Mouse (Mus musculus) MEL (cell line): Measurements from ENCODE around the gene Atxn7l1. TPM values are rescaled to one million over a fixed set of nuclear protein-coding genes. Genes with fewer than 3 reads are reported as not detected.

Experiments used
- DNase-seq: peaks from one replicate; pipeline ENCODE4 v3.0.0; 2011; ENCODE audit warnings: low read depth, low spot score
- H3K27ac ChIP-seq: 2 replicates; pipeline ENCODE4 v1.5.1; 2012; ENCODE audit warnings: low read depth, mild to moderate bottlenecking, control low read depth, low read length, moderate library complexity; ENCODE audit not compliant: control insufficient read depth
- H3K27me3 ChIP-seq, 2 experiments: fragments of 150-350 bp in 1 of 2; sonication (generic) in 1 of 2; 2 replicates each; pipeline ENCODE4 v1.6.1; 2012; ENCODE audit warnings: low read length in 2 of 2, mild to moderate bottlenecking in 2 of 2, improper control_type of control experiment in 1 of 2, moderate library complexity in 1 of 2; ENCODE audit not compliant: insufficient read depth in 2 of 2, control insufficient read depth in 1 of 2
- H3K36me3 ChIP-seq, 2 experiments: 2 replicates each; pipeline ENCODE4 v1.6.1; 2012 to 2014; ENCODE audit warnings: low read length in 2 of 2, improper control_type of control experiment in 1 of 2, inconsistent platforms in 1 of 2, mild to moderate bottlenecking in 1 of 2; ENCODE audit not compliant: insufficient read depth in 2 of 2, control insufficient read depth in 1 of 2
- H3K4me1 ChIP-seq, 2 experiments: fragments of 150-350 bp in 1 of 2; sonication (generic) in 1 of 2; 2 replicates each; pipeline ENCODE4 v1.6.1; 2012; ENCODE audit warnings: low read length in 2 of 2, improper control_type of control experiment in 1 of 2, mild to moderate bottlenecking in 1 of 2; ENCODE audit not compliant: insufficient read depth in 2 of 2, control insufficient read depth in 1 of 2
- H3K4me3 ChIP-seq, 2 experiments: fragments of 150-350 bp in 1 of 2; sonication (generic) in 1 of 2; 2 replicates each; pipeline ENCODE4 v1.5.1; 2012; ENCODE audit warnings: low read depth in 2 of 2, low read length in 2 of 2, mild to moderate bottlenecking in 2 of 2, moderate library complexity in 2 of 2, control low read depth in 1 of 2, improper control_type of control experiment in 1 of 2; ENCODE audit not compliant: control insufficient read depth in 1 of 2, insufficient read depth in 1 of 2
- H3K79me2 ChIP-seq: 2 replicates; pipeline ENCODE4 v1.6.1; 2012; ENCODE audit warnings: mild to moderate bottlenecking, low read length, moderate library complexity; ENCODE audit not compliant: control insufficient read depth, poor library complexity, insufficient read depth
- H3K9ac ChIP-seq: 2 replicates; pipeline ENCODE4 v1.6.1; 2012; ENCODE audit warnings: low read depth, mild to moderate bottlenecking, control low read depth, low read length, moderate library complexity; ENCODE audit not compliant: control insufficient read depth, poor library complexity, severe bottlenecking
- H3K9me3 ChIP-seq: fragments of 150-350 bp; sonication (generic); replicated peaks from 2 replicates; pipeline ENCODE4 v1.6.1; 2012; ENCODE audit warnings: mild to moderate bottlenecking, low read length, improper control_type of control experiment, moderate library complexity; ENCODE audit not compliant: insufficient read depth
- BHLHE40 ChIP-seq: IDR thresholded peaks from 2 replicates; pipeline ENCODE4 v1.6.1; 2012; ENCODE audit warnings: low read depth, mild to moderate bottlenecking, inconsistent platforms, low read length, improper control_type of control experiment, borderline replicate concordance
- CTCF ChIP-seq, 3 experiments: IDR thresholded peaks in 2 of 3; conservative IDR thresholded peaks in 1 of 3; 2 replicates each; pipeline ENCODE4 v1.5.1; 2011 to 2012; ENCODE audit warnings: low read length in 3 of 3, low read depth in 2 of 3, mild to moderate bottlenecking in 2 of 3, improper control_type of control experiment in 1 of 3, inconsistent platforms in 1 of 3, mixed read lengths in 1 of 3, moderate library complexity in 1 of 3; ENCODE audit not compliant: control insufficient read depth in 1 of 3, insufficient read depth in 1 of 3, poor library complexity in 1 of 3, severe bottlenecking in 1 of 3
- E2F4 ChIP-seq: IDR thresholded peaks from 2 replicates; pipeline ENCODE4 v1.6.1; 2011; ENCODE audit warnings: low read depth, low read length, improper control_type of control experiment, borderline replicate concordance
- EP300 ChIP-seq, 2 experiments: IDR thresholded peaks; 2 replicates each; pipeline ENCODE4 v1.6.1; 2011; ENCODE audit warnings: improper control_type of control experiment in 2 of 2, low read length in 2 of 2, low read depth in 1 of 2, mild to moderate bottlenecking in 1 of 2
- GABPA ChIP-seq: IDR thresholded peaks from 2 replicates; pipeline ENCODE4 v1.6.1; 2012; ENCODE audit warnings: low read depth, mild to moderate bottlenecking, inconsistent platforms, low read length, improper control_type of control experiment, moderate library complexity
- JUND ChIP-seq: IDR thresholded peaks from 2 replicates; pipeline ENCODE4 v1.6.1; 2011; ENCODE audit warnings: low read depth, mild to moderate bottlenecking, improper control_type of control experiment, low read length
- MYB ChIP-seq: IDR thresholded peaks from 2 replicates; pipeline ENCODE4 v1.6.1; 2011; ENCODE audit warnings: mild to moderate bottlenecking, low read depth, low read length, improper control_type of control experiment
- NELFE ChIP-seq: IDR thresholded peaks from 2 replicates; pipeline ENCODE4 v1.6.1; 2011; ENCODE audit warnings: low read depth, low read length, improper control_type of control experiment
- POLR2AphosphoS5 ChIP-seq: IDR thresholded peaks from 2 replicates; pipeline ENCODE4 v1.6.1; 2012; ENCODE audit warnings: low read depth, borderline replicate concordance, mild to moderate bottlenecking, inconsistent platforms, low read length, moderate library complexity, mixed read lengths
- RAD21 ChIP-seq: IDR thresholded peaks from 2 replicates; pipeline ENCODE4 v1.6.1; 2011; ENCODE audit warnings: mild to moderate bottlenecking, low read depth, low read length, improper control_type of control experiment
- RCOR1 ChIP-seq: IDR thresholded peaks from 2 replicates; pipeline ENCODE4 v1.6.1; 2012; ENCODE audit warnings: low read depth, mild to moderate bottlenecking, inconsistent platforms, low read length, improper control_type of control experiment
- TAL1 ChIP-seq: IDR thresholded peaks from 2 replicates; pipeline ENCODE4 v1.6.1; 2012; ENCODE audit warnings: mild to moderate bottlenecking, inconsistent platforms, low read length, moderate library complexity, mixed read lengths
- USF2 ChIP-seq, 2 experiments: IDR thresholded peaks; 2 replicates each; pipeline ENCODE4 v1.6.1; 2011 to 2012; ENCODE audit warnings: improper control_type of control experiment in 2 of 2, low read length in 2 of 2, borderline replicate concordance in 1 of 2, inconsistent platforms in 1 of 2, low read depth in 1 of 2, mild to moderate bottlenecking in 1 of 2; ENCODE audit not compliant: insufficient read depth in 1 of 2
- ZC3H11A ChIP-seq: IDR thresholded peaks from 2 replicates; pipeline ENCODE4 v1.6.1; 2012; ENCODE audit warnings: low read depth, mild to moderate bottlenecking, inconsistent platforms, low read length, improper control_type of control experiment
- ZKSCAN1 ChIP-seq: IDR thresholded peaks from 2 replicates; pipeline ENCODE4 v1.6.1; 2012; ENCODE audit warnings: low read depth, mild to moderate bottlenecking, inconsistent platforms, low read length, improper control_type of control experiment, moderate library complexity
- polyA plus RNA-seq, 2 experiments: library from polyadenylated mRNA; stranded (reverse) in 1 of 2; unstranded in 1 of 2; fragments of >175 nt in 1 of 2; fragments of >200 nt in 1 of 2; gene quantifications; 2 replicates each; pipeline versions ENCODE4 v1.2.1 to v1.2.4; 2012; ENCODE audit warnings: low replicate concordance in 2 of 2, low read depth in 1 of 2; ENCODE audit not compliant: insufficient read length in 2 of 2, insufficient read depth in 1 of 2, missing spikeins in 1 of 2
- total RNA-seq: library from RNA; depleted of rRNA; stranded (reverse); fragments of 300-350 nt; gene quantifications from 2 replicates; pipeline ENCODE4 v1.2.3, GENCODE M21; 2012

Atxn7l1 gene
- total and polyA plus RNA-seq, 3 experiments: 11.6 to 50.3 TPM; not detected in 1

DNA sequence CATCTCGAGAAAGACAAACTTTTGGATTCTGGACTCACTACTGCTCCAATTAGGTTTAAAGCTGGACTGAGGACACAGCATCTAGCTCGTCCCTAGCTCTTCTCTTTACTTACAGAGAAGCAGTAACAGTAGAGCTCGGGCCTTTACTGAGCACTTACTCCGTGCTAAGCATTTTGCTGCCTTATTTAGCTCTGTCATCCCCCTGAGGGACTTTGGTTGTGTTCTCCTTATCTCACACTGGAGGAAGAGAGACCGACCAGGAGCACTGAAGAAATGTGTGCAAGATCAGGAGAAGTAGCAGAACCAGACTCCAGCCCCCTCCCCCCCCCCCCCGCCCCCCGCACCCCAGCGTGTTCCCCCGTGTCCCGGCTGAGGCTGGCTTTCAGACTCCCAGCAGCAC lies 79.1 kb downstream of the Atxn7l1 start:
- Histone ChIP-seq H3K9me3 (no peaks in the 10 kb centered on the region), H3K9ac (no peak overlapping the region), H3K4me1 (peaks cover 2 to 20% of the 10 kb centered on the region in 2 experiments), H3K27ac (no peak overlapping the region), H3K4me3 (no peak overlapping the region), H3K79me2 (no peaks in the 10 kb centered on the region), H3K27me3 (no peaks in the 10 kb centered on the region), H3K36me3 (peaks cover 0 to 23% of the 10 kb centered on the region in 2 experiments; a peak in 2 of 4 replicates)
- DNase-seq: no peak
- TF ChIP-seq USF2 (IDR thresholded peaks at IDR 0.05; ENCODE audit: borderline replicate concordance in 1 of 2, insufficient read depth in 1 of 2, low read depth in 1 of 2, low read length in 2 of 2) (no peak), TAL1 (no peak), RCOR1 (no peak), ZC3H11A (no peak), E2F4 (no peak), MYB (no peak), RAD21 (no peak), POLR2AphosphoS5 (no peak), EP300 (IDR thresholded peaks at IDR 0.05; ENCODE audit: low read depth in 1 of 2, low read length in 2 of 2) (no peak)

DNA sequence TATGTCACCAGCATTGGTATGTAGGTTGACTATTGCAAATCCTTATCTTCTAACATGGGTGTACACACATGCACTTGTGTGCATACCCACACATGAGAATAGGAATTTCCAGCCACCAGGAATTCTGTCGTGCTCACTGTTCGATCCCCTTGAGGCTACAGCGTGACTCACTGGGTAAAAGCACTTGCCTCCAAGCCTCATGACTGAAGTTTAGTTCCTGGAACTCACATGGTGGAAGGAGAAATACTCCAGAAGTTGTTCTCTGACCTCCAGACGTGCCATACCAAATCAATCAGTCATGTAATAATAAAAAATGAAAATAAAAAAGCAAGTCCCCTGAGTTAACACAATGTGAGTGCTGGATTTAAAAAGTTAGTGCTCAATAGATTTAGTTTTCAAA lies 87.8 kb downstream of the Atxn7l1 start:
- TF ChIP-seq BHLHE40 (no peak), CTCF (IDR thresholded peaks at IDR 0.05 in 2 of 3, conservative IDR thresholded peaks at IDR 0.05 in 1 of 3; ENCODE audit: control insufficient read depth in 1 of 3, insufficient read depth in 1 of 3, low read depth in 2 of 3, low read length in 3 of 3, poor library complexity in 1 of 3, severe bottlenecking in 1 of 3) (no peak), GABPA (no peak), NELFE (no peak), ZKSCAN1 (no peak), MYB (no peak), JUND (no peak), POLR2AphosphoS5 (no peak)
- Histone ChIP-seq H3K9me3 (no peaks in the 10 kb centered on the region), H3K4me3 (no peak overlapping the region), H3K4me1 (peaks cover 0 to 6% of the 10 kb centered on the region in 2 experiments; a peak in 2 of 4 replicates), H3K27me3 (no peaks in the 10 kb centered on the region), H3K9ac (no peak overlapping the region), H3K79me2 (no peaks in the 10 kb centered on the region), H3K36me3 (peaks cover 0 to 6% of the 10 kb centered on the region in 2 experiments; a peak in 2 of 4 replicates), H3K27ac (no peak overlapping the region)
- no peak for DNase-seq
